Mouse (Mus musculus): ENCODE results near the gene Cdh4.

GRCm38 (mm10) chr2:179829972-179830371, 387.7 kb downstream of the Cdh4 start:
- TF ChIP-seq GATA1 (IDR thresholded peaks at IDR 0.05; ENCODE audit: borderline replicate concordance, low read length) (no peak), FLI1 (IDR thresholded peaks at IDR 0.05; ENCODE audit: low read length) (no peak)
